Mouse (Mus musculus): ENCODE data around the gene Junb. TPM values are rescaled to one million over a fixed set of nuclear protein-coding genes. Genes with fewer than 3 reads are reported as not detected.

Gene Junb
- polyA plus RNA-seq, 1 experiment from 2014 or later = 5.5 TPM

- peak; percentile 70 for ATAC-seq (replicated peaks)
- peak overlapping the region; percentile 66 for H3K4me3 ChIP-seq
- no peaks in the 10 kb centered on the region for H3K36me3 ChIP-seq (replicated peaks)
- peaks cover 18% of the 10 kb centered on the region for H3K27me3 ChIP-seq (replicated peaks)
- no peaks in the 10 kb centered on the region for H3K9me3 ChIP-seq
- 2% methylated on average over 11 of the region's 11 CpGs for WGBS
- H3K9ac ChIP-seq = peak overlapping the region; percentile 57
- peak overlapping the region; percentile 80 for H3K27ac ChIP-seq
- peaks cover 35% of the 10 kb centered on the region for H3K4me1 ChIP-seq
- H3K4me2 ChIP-seq = peak overlapping the region; percentile 64
These were observed 33.3 kb downstream of the Junb start for GRCm38 (mm10) chr8:84945235-84945632.

GRCm38 (mm10) chr8:84944478-84945160 is 33.9 kb downstream of the Junb start:
- 2% methylated on average over 26 of the region's 26 CpGs for WGBS
- H3K27ac ChIP-seq = peak overlapping the region; percentile 80
- no peaks in the 10 kb centered on the region for H3K36me3 ChIP-seq (replicated peaks)
- peak overlapping the region; percentile 64 for H3K4me2 ChIP-seq
- H3K27me3 ChIP-seq (replicated peaks) = peaks cover 12% of the 10 kb centered on the region
- peak overlapping the region; percentile 66 for H3K4me3 ChIP-seq
- peak overlapping the region; percentile 57 for H3K9ac ChIP-seq
- peaks cover 35% of the 10 kb centered on the region for H3K4me1 ChIP-seq
- H3K9me3 ChIP-seq = no peaks in the 10 kb centered on the region
- peak; percentile 32; the same call in 1 of the 2 replicates for ATAC-seq (replicated peaks)

DNA sequence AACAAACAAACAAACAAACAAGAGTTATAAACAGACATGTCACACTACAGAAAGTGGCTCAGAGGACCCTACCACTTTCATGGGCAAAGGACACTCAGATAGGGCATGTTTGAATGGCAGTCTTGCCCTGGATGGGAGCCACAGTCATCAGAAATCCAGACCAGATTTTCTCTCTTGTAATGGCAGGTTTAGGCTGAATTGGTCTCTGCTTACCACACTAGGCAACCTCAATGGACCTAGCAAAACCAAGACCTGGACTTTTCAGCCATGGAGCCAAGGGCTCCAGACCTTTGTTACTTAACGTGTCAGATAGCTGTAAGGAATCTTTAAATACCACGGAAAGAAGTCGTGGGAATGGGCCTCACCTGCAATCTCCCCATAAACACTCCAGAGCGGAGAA is 34.8 kb downstream of the Junb start:
- Histone ChIP-seq H3K9ac (no peak overlapping the region), H3K27ac (no peak overlapping the region), H3K36me3 (replicated peaks) (no peaks in the 10 kb centered on the region), H3K9me3 (no peaks in the 10 kb centered on the region), H3K4me2 (peak overlapping the region; percentile 64), H3K4me3 (no peak overlapping the region; the same call in 1 of the 2 replicates), H3K4me1 (peaks cover 35% of the 10 kb centered on the region), H3K27me3 (replicated peaks) (peaks cover 12% of the 10 kb centered on the region)
- no peak for ATAC-seq (replicated peaks)
- WGBS = 10% methylated on average over 4 of the region's 4 CpGs

GRCm38 (mm10) chr8:84937620-84938485 is 40.7 kb downstream of the Junb start:
- Histone ChIP-seq H3K4me3 (peak overlapping the region; percentile 76), H3K27ac (peak overlapping the region; percentile 96), H3K36me3 (replicated peaks) (no peaks in the 10 kb centered on the region), H3K9me3 (no peaks in the 10 kb centered on the region), H3K9ac (peak overlapping the region; percentile 100; the same call in 1 of the 2 replicates), H3K27me3 (replicated peaks) (no peaks in the 10 kb centered on the region), H3K4me1 (peaks cover 29% of the 10 kb centered on the region), H3K4me2 (peak overlapping the region; percentile 85)
- 64% methylated on average over 13 of the region's 13 CpGs for WGBS
- no peak for ATAC-seq (replicated peaks)

- peak within 1 kb of the TSS; percentile 76 for H3K4me3 ChIP-seq
- no peaks in the 10 kb centered on the region for H3K9me3 ChIP-seq
- WGBS = under 1% methylated on average over 47 of the region's 50 CpGs
- peaks cover 29% of the 10 kb centered on the region for H3K4me1 ChIP-seq
- H3K9ac ChIP-seq = peak within 1 kb of the TSS; percentile 100
- peak; percentile 61 for ATAC-seq (replicated peaks)
- no peaks in the 10 kb centered on the region for H3K27me3 ChIP-seq (replicated peaks)
- peak within 1 kb of the TSS; percentile 96 for H3K27ac ChIP-seq
- no peaks in the 10 kb centered on the region; the same call in 1 of the 2 replicates for H3K36me3 ChIP-seq (replicated peaks)
- peak within 1 kb of the TSS; percentile 85 for H3K4me2 ChIP-seq
These were observed 41.5 kb downstream of the Junb start, which contains the start of gene Mast1 for GRCm38 (mm10) chr8:84936962-84937546. Gene Mast1 (minus strand): TSS chr8:84937359.

GRCm38 (mm10) chr8:84936041-84936961 is 42.2 kb downstream of the Junb start:
- ATAC-seq (replicated peaks) = peak; percentile 53
- H3K27ac ChIP-seq = peak overlapping the region; percentile 96
- peak overlapping the region; percentile 76 for H3K4me3 ChIP-seq
- no peaks in the 10 kb centered on the region; the same call in 1 of the 2 replicates for H3K36me3 ChIP-seq (replicated peaks)
- no peaks in the 10 kb centered on the region for H3K9me3 ChIP-seq
- peaks cover 29% of the 10 kb centered on the region for H3K4me1 ChIP-seq
- peak overlapping the region; percentile 85 for H3K4me2 ChIP-seq
- peak overlapping the region; percentile 100 for H3K9ac ChIP-seq
- 13% methylated on average over 22 of the region's 23 CpGs for WGBS
- no peaks in the 10 kb centered on the region for H3K27me3 ChIP-seq (replicated peaks)

- H3K4me3 ChIP-seq = peak overlapping the region; percentile 76
- no peaks in the 10 kb centered on the region for H3K9me3 ChIP-seq
- peak overlapping the region; percentile 96 for H3K27ac ChIP-seq
- H3K27me3 ChIP-seq (replicated peaks) = no peaks in the 10 kb centered on the region
- 6% methylated on average over 14 of the region's 14 CpGs for WGBS
- H3K4me2 ChIP-seq = peak overlapping the region; percentile 85
- peaks cover 29% of the 10 kb centered on the region for H3K4me1 ChIP-seq
- H3K36me3 ChIP-seq (replicated peaks) = no peaks in the 10 kb centered on the region; the same call in 1 of the 2 replicates
- ATAC-seq (replicated peaks) = peak; percentile 16
- peak overlapping the region; percentile 100 for H3K9ac ChIP-seq
These were observed 43.0 kb downstream of the Junb start for GRCm38 (mm10) chr8:84935489-84935888.

DNA sequence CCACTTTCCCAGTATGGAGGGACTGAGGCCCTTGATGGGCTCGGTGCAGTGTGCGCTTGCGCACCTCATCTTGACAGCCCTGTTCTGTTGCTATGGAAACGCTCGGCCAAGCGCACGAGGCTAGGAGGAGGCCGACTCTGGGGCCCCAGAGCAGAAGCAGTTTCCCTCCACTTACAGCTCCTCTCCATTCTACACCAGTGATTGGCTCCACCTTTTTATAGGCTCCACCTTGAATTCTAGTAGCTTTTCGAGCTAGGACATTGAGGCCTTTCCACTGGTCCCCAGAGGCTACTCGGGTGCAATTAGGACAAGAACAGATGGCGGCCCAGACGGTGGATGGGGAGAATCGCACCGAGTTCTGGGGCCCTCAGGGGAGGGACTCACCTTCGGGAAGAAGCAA is 43.7 kb downstream of the Junb start:
- peak; percentile 76 for ATAC-seq (replicated peaks)
- WGBS = under 1% methylated on average over 15 of the region's 15 CpGs
- Histone ChIP-seq H3K27ac (peak overlapping the region; percentile 96), H3K9ac (peak overlapping the region; percentile 100), H3K4me2 (peak overlapping the region; percentile 85), H3K4me1 (peaks cover 29% of the 10 kb centered on the region), H3K36me3 (replicated peaks) (no peaks in the 10 kb centered on the region; the same call in 1 of the 2 replicates), H3K27me3 (replicated peaks) (no peaks in the 10 kb centered on the region), H3K9me3 (no peaks in the 10 kb centered on the region), H3K4me3 (peak overlapping the region; percentile 76)

- Histone ChIP-seq H3K27me3 (replicated peaks) (no peaks in the 10 kb centered on the region), H3K9ac (no peak overlapping the region), H3K4me2 (peak overlapping the region; percentile 85), H3K4me1 (peaks cover 36% of the 10 kb centered on the region), H3K27ac (no peak overlapping the region), H3K9me3 (no peaks in the 10 kb centered on the region), H3K36me3 (replicated peaks) (no peaks in the 10 kb centered on the region; the same call in 1 of the 2 replicates), H3K4me3 (peak overlapping the region; percentile 76)
- no peak for ATAC-seq (replicated peaks)
- 83% methylated on average over 16 of the region's 16 CpGs for WGBS
These were observed 44.6 kb downstream of the Junb start for GRCm38 (mm10) chr8:84933767-84934559.

GRCm38 (mm10) chr8:84930582-84930981 is 47.9 kb downstream of the Junb start:
- Histone ChIP-seq H3K27ac (no peak overlapping the region), H3K27me3 (replicated peaks) (no peaks in the 10 kb centered on the region), H3K4me1 (peaks cover 34% of the 10 kb centered on the region), H3K4me3 (no peak overlapping the region), H3K9ac (no peak overlapping the region), H3K36me3 (replicated peaks) (peaks cover 10% of the 10 kb centered on the region), H3K4me2 (no peak overlapping the region), H3K9me3 (no peaks in the 10 kb centered on the region)
- no peak for ATAC-seq (replicated peaks)
- 91% methylated on average over 13 of the region's 13 CpGs for WGBS

Measured in midbrain, embryonic 15.5 days (tissue).